Mouse (Mus musculus) gastrocnemius, adult 18-20 months (tissue): ENCODE results near the gene Esx1. TPM values are rescaled to one million over a fixed set of nuclear protein-coding genes. Genes with fewer than 3 reads are reported as not detected.

Experiments
- DNase-seq: peaks from one replicate; pipeline ENCODE4 v3.0.0; 2021; ENCODE audit warnings: low spot score
- long read RNA-seq, 2 experiments: library from polyadenylated mRNA; stranded (forward); transcript quantifications; one replicate each; pipeline ENCODE4 v2.0.0; 2021
- total RNA-seq, 2 experiments: library from RNA; stranded (reverse); gene quantifications; 2 replicates each; pipeline ENCODE4 v1.2.3; 2021

Esx1 gene
- not detected for total RNA-seq
- long read RNA-seq, experiment 1, result 0 reads
- long read RNA-seq, experiment 2, result 0 reads

DNA sequence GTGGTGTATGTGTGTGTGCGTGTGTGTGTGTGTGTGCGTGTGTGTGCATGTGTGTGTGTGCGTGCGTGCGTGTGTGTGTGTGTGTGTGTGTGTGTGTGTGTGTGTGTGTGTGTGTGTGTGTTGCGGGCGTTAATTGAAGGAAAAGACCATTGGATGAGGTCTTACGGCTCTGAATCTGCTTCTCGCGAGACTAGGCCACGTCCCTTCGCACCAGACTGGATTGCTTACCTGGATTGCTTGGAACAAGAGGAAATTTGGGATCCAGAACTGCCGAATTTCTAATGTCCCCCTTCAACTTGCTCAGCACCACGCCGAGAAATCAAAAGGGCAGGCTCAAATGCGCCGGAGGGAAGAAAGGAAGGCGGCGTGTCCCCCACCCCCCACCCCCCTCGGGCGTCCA is at the start of gene Esx1:
Gene Esx1, minus strand, starts transcription at position 366 of the 400 bp plus-strand sequence.
- no peak for DNase-seq

GRCm38 (mm10) chrX:137170021-137170420 is 48.1 kb upstream of the Esx1 start:
- no peak for DNase-seq

DNA sequence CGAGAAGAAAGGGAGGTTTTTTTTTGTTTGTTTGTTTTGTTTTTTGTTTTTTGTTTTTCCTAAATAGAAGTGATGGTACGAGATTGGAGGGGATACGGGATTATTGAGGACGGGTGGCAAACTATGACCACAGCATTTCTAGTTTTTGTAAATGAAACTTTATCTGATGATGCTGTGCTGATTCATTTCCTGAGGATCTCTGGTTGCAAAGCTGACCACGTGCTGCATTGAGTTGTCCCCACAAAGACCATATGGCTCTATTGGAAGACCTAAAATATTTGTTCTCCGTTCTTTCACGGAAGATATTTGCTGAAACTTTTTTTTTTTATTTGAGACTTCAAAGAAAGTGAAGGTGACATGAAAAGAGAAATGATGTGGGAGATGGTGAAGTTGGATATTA is 45.8 kb upstream of the Esx1 start:
- no peak for DNase-seq

- DNase-seq, result no peak
Observed at GRCm38 (mm10) chrX:137165621-137166020, 43.7 kb upstream of the Esx1 start.

GRCm38 (mm10) chrX:137162700-137163099 is 40.8 kb upstream of the Esx1 start:
- no peak for DNase-seq

GRCm38 (mm10) chrX:137160971-137161370 is 39.1 kb upstream of the Esx1 start:
- no peak for DNase-seq

DNA sequence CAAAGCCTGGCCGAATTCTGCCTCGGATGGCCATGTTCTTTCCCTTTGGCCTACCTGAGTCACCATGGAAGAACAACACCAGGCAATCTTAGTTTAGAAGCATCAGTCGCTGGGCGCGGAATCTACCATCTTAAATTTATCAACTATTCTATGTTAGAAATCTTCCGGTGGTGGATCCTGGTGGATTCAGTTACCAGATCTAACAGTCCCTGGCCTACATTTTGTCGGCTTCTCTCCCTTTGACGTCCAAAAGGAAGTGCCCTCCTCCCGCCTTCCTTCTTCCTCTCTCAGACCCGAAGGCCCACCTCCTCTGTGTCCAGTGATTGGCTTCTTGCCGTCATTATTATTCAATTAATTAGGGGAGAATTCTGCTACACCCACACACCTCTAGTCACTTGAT is 27.2 kb upstream of the Esx1 start:
- no peak for DNase-seq

- DNase-seq, result no peak
Observed at GRCm38 (mm10) chrX:137144674-137145073, 22.8 kb upstream of the Esx1 start.

- DNase-seq, result no peak
Observed at GRCm38 (mm10) chrX:137143726-137144125, 21.8 kb upstream of the Esx1 start.

GRCm38 (mm10) chrX:137142546-137142945 is 20.7 kb upstream of the Esx1 start:
- DNase-seq, result no peak

DNA sequence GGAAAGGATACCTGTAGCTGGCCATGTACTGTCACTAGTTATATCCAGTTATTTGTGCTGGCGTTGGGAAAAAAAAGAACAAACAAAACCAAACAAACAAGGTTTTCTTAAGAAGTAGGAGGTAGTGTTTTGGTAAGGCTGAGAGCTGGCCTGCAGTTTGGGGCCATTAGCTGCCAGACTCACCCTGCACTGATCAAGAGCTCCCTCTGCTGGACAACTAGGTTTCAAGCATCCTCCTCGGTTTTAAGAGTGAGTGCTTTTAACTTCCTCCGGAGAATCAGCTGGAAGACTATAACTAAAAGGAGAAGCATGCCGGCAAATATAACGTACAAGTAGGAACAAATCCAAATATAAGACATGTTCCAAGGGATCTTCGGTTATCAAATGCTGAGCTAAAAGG is 19.8 kb upstream of the Esx1 start:
- peak; percentile 32 for DNase-seq

- DNase-seq, result no peak
Observed at GRCm38 (mm10) chrX:137127542-137127941, 5.7 kb upstream of the Esx1 start.

DNA sequence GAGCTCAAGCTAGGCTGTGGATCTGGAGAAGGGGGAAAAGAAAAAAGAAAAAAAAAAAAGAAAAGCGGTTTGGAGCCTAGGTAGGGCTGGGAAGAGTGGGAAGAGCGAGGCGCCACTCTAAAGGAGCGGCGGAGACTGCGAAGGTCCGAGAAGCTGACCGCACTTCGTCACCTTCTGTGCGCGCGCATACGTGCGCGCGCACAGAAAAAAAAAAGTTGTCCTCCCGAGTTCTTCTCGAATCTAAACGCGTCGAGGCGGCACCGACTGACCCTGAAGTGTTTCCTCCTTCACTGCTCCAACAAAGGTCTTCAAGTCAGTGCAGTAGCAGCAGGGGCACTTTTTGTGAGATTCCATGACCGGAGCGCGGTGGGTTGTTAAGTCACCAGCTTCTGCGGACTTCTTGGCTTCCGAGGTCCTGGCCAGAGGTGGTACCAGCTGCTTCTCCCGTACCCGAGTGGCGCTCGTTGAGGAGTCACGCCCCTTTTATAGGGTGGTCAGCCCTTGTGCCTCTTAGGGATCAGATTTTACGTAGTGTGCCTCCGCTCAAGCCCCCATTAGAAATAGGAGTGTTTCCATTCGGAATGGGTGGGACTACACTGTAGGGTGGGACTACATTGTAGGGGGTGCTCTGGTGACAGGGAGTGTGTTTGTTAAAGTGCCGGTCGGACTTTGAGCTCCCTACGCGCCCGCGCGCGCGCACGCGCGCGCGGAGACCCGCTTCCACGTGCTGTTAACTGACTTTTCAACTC is 2.0 kb downstream of the Esx1 start:
- no peak for DNase-seq

DNA sequence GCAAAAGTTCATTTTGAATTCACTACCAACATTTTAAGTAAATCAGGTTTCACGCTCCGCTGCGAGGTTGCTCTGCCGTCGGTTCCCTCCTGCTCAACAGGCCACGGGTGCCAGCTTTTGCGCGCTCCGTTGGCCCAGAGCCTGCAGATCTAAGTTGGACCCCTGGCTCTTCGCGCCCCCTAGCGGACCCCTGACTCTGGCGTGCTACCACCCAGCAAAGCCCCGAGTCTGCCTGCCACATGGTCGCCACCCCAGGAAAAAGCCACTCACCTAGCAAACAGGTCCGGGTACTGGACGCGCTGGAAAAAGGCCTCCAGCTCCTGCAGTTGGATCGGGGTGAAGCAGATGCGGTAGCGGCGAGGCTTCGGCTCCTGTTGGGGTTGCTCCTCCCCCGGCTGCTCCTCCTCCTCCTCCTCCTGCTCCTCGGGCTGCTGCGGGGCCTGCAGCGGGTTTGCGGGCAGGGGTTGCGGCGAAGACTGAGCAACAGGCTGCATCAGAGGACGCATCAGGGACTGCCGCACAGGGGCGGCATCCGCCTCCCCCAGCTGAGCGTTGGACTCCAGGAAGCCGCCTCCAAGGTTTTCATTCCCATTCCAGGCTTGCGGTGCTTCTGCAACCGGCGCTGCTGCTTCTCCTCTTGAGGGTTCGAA is 3.7 kb downstream of the Esx1 start:
- no peak for DNase-seq

DNA sequence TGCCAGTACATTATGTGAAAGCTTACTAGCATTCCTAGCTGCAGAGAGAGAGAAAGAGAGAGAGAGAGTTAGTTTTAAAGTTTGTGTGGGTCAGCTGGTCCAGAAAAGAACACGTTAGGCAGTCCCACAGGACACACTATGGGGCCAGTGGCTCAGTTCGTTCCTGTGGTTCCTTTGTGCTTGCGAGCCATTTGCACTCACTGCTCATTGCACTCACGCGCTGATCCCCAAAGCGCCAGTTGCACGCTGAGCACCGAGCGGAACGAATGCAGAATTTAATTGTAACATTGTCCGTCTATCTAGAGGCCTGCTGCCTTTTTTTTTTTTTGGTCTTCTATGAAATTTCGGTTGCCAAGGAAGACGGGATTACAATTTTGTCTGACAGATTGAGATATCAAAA is 15.4 kb downstream of the Esx1 start:
- no peak for DNase-seq

GRCm38 (mm10) chrX:137104531-137104930 is 17.4 kb downstream of the Esx1 start:
- DNase-seq, result no peak

Other genes with a start within 250 kb of the Esx1 start
- gene H2bfm, start 194.8 kb downstream of the Esx1 start, total RNA-seq, result not detected
- 1 to 10 TPM; 6.6 to 7.5 TPM for gene Tmsb15b2, start 146.6 kb downstream of the Esx1 start, total RNA-seq
- gene Tmsb15l, start 145.2 kb downstream of the Esx1 start, total RNA-seq, result under 1 TPM; 0.32 to 0.33 TPM
- gene Tmsb15b1, start 145.2 kb downstream of the Esx1 start, total RNA-seq, result 1 to 10 TPM; 2.2 to 5.5 TPM
- gene Zcchc18, start 128.9 kb downstream of the Esx1 start, total RNA-seq, result under 1 TPM; 0.09 to 0.11 TPM
- 1 to 10 TPM; 1.4 to 2.6 TPM for gene Slc25a53, start 83.8 kb downstream of the Esx1 start, total RNA-seq
- gene Fam199x, start 72.5 kb downstream of the Esx1 start, total RNA-seq, result 1 to 10 TPM; 3.7 to 5.5 TPM